Mouse (Mus musculus): ENCODE measurements around the gene Nr6a1.

DNA sequence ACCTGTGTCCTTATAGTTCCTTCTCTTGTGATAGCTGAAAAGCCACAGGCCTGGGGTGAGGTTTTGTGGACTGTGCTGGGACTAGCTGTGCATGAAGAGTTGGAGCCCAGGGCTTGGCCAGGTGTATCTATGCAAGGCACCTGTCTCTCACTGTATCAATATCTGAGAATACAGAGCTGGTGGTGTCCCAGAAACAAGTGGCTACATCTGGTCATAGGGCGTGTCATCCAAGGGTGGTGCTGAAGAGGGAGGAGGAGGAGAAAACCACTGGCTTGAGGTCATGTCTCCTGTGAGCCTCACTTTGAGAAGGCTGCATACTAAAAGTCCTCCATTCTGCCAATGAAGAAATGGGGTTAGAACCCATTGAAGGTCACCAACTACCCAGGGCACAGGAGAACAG, 10.5 kb upstream of the Nr6a1 start:
- TF ChIP-seq CTCF (conservative IDR thresholded peaks at IDR 0.05 in 1 of 2, IDR thresholded peaks at IDR 0.05 in 1 of 2; ENCODE audit: low read depth in 2 of 2, low read length in 2 of 2) (no peak), CHD1 (IDR thresholded peaks at IDR 0.05; ENCODE audit: low read depth, low read length) (no peak), POLR2A (IDR thresholded peaks at IDR 0.05; ENCODE audit: low read depth, low read length) (no peak), MAFK (IDR thresholded peaks at IDR 0.05; ENCODE audit: insufficient replicate concordance, low read length) (no peak), USF1 (IDR thresholded peaks at IDR 0.05; ENCODE audit: low read depth, low read length) (no peak), EP300 (IDR thresholded peaks at IDR 0.05; ENCODE audit: low read length) (no peak)
